Mouse (Mus musculus) stomach, embryonic 15.5 days (tissue): ENCODE measurements at regions not wholly inside any gene's neighbourhood (a gene's known extent, or its start where the extent isn't known, plus 50 kb on each side); places are given as distances from the start of the nearest gene placed in this dataset.
A peak's percentile ranks its signal among the peaks of the same experiment; 100 is the strongest.

Source experiments
- ATAC-seq: fragments of 200-750 bp; cut with Nextera tagmentation; 2 replicates; pipeline ENCODE4 v1.8.0; 2017; ENCODE audit warnings: low read depth, moderate number of reproducible peaks, moderate TSS enrichment; ENCODE audit not compliant: insufficient read depth, low FRiP score
- H3K27ac ChIP-seq: fragments of 300-500 bp; sonication (generic); 2 replicates; pipeline ENCODE4 v1.5.1; 2015; ENCODE audit warnings: mild to moderate bottlenecking, inconsistent platforms
- H3K27me3 ChIP-seq: fragments of 300-500 bp; sonication (generic); replicated peaks from 2 replicates; pipeline ENCODE4 v1.6.1; 2015; ENCODE audit warnings: inconsistent platforms
- H3K36me3 ChIP-seq: fragments of 300-500 bp; sonication (generic); 2 replicates; pipeline ENCODE4 v1.6.1; 2015; ENCODE audit warnings: inconsistent platforms
- H3K4me1 ChIP-seq: fragments of 300-500 bp; sonication (generic); 2 replicates; pipeline ENCODE4 v1.6.1; 2015; ENCODE audit warnings: inconsistent platforms
- H3K4me2 ChIP-seq: fragments of 300-500 bp; sonication (generic); 2 replicates; pipeline ENCODE4 v1.6.1; 2015; ENCODE audit warnings: mild to moderate bottlenecking, inconsistent platforms
- H3K4me3 ChIP-seq: fragments of 300-500 bp; sonication (generic); replicated peaks from 2 replicates; pipeline ENCODE4 v1.5.1; 2015; ENCODE audit warnings: inconsistent platforms
- H3K9ac ChIP-seq: fragments of 300-500 bp; sonication (generic); 2 replicates; pipeline ENCODE4 v1.6.1; 2015; ENCODE audit warnings: inconsistent platforms
- H3K9me3 ChIP-seq: fragments of 300-500 bp; sonication (generic); 2 replicates; pipeline ENCODE4 v1.6.1; 2016; ENCODE audit warnings: inconsistent platforms
- WGBS: fragments of 180-500 bp; shearing (Covaris S2); methylation state at CpG from one replicate; pipeline ENCODE4 v1.1.7; 2015; 5-methylcytosine and 5-hydroxymethylcytosine counted together

- Histone ChIP-seq H3K4me3 (no peak overlapping the region), H3K27me3 (no peaks in the 10 kb centered on the region), H3K27ac (0 out of 2 replicates have a peak overlapping the region, but pooled peaks have one; percentile 1), H3K4me2 (no peak overlapping the region), H3K4me1 (peaks cover 6% of the 10 kb centered on the region; the same call in 1 of the 2 replicates), H3K9me3 (no peaks in the 10 kb centered on the region), H3K9ac (no peak overlapping the region), H3K36me3 (no peaks in the 10 kb centered on the region)
- WGBS, result 51% methylated on average over 7 of the region's 7 CpGs
- ATAC-seq, result peak; percentile 27; the same call in 1 of the 2 replicates
These were observed 356.2 kb downstream of the Ice1 start for GRCm38 (mm10) chr13:70281051-70281847.

DNA sequence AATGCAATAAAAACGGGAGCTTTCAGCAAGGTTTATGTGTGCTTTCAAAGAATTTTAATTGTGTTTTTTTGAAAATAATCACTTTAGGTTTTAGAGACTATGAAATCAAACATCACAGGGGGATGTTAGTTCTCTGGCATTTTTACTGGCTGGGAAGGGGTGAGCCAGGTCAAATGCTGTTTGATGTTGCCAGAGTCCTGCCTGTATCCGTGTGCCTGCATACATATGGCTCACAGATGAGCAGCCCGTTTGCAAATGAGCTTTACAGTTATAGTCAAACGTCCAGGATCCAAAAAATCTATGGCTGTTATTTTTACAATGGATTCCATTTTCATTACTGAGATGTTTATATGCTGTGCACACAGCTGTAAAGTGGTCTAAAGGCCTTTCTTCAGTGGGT lies 354.7 kb downstream of the Ice1 start:
- Histone ChIP-seq H3K9ac (no peak overlapping the region), H3K27ac (no peak overlapping the region), H3K27me3 (no peaks in the 10 kb centered on the region), H3K9me3 (no peaks in the 10 kb centered on the region), H3K4me3 (no peak overlapping the region), H3K4me2 (no peak overlapping the region), H3K4me1 (peaks cover 6% of the 10 kb centered on the region; the same call in 1 of the 2 replicates), H3K36me3 (no peaks in the 10 kb centered on the region)
- no peak for ATAC-seq
- 24% methylated on average over 4 of the region's 4 CpGs for WGBS

DNA sequence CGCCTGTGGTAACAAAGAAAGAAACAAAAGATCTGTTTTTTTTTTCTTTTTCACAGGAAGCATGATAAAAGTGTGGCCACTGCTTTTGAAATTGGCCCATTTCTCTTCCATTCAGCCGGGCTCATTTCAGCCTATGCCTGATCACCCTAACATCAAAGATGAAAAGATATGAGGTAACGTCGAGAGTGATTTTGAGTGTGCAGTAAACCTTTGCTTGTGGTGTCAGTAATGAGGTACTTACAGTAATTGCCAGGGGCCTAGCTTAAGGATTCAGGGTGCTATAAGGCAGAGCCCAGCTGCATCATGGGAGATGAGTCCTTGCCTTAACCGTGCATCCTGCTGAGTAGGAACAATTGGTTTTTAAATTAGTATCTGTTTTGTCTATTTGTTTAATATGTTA lies 354.2 kb downstream of the Ice1 start:
- Histone ChIP-seq H3K4me1 (peaks cover 4% of the 10 kb centered on the region; the same call in 1 of the 2 replicates), H3K4me2 (no peak overlapping the region), H3K27ac (no peak overlapping the region), H3K9me3 (no peaks in the 10 kb centered on the region), H3K4me3 (no peak overlapping the region), H3K36me3 (no peaks in the 10 kb centered on the region), H3K9ac (no peak overlapping the region), H3K27me3 (no peaks in the 10 kb centered on the region)
- 56% methylated on average over 5 of the region's 5 CpGs for WGBS
- no peak for ATAC-seq

GRCm38 (mm10) chr13:70292713-70293112 lies 344.7 kb downstream of the Ice1 start:
- Histone ChIP-seq H3K4me2 (no peak overlapping the region), H3K4me1 (no peaks in the 10 kb centered on the region), H3K27me3 (no peaks in the 10 kb centered on the region), H3K4me3 (no peak overlapping the region), H3K36me3 (no peaks in the 10 kb centered on the region), H3K9ac (no peak overlapping the region), H3K27ac (no peak overlapping the region), H3K9me3 (no peaks in the 10 kb centered on the region)
- WGBS, result 71% methylated on average over 3 of the region's 3 CpGs
- ATAC-seq, result no peak

GRCm38 (mm10) chr13:70303953-70304525 lies 333.4 kb downstream of the Ice1 start:
- ATAC-seq, result no peak

GRCm38 (mm10) chr13:70310516-70310915 lies 326.9 kb downstream of the Ice1 start:
- H3K27ac ChIP-seq, result no peak overlapping the region
- no peaks in the 10 kb centered on the region for H3K36me3 ChIP-seq
- no peak overlapping the region for H3K4me3 ChIP-seq
- no peak overlapping the region for H3K4me2 ChIP-seq
- H3K9me3 ChIP-seq, result no peaks in the 10 kb centered on the region
- ATAC-seq, result no peak
- no peak overlapping the region for H3K9ac ChIP-seq
- H3K4me1 ChIP-seq, result no peaks in the 10 kb centered on the region
- H3K27me3 ChIP-seq, result no peaks in the 10 kb centered on the region
- WGBS, result 34% methylated on average over 2 of the region's 2 CpGs

More at GRCm38 (mm10) chr13:70303953-70304525, 333.4 kb downstream of the Ice1 start:
- no peaks in the 10 kb centered on the region for H3K36me3 ChIP-seq
- no peaks in the 10 kb centered on the region for H3K9me3 ChIP-seq
- H3K9ac ChIP-seq, result no peak overlapping the region
- H3K27me3 ChIP-seq, result no peaks in the 10 kb centered on the region
- no peaks in the 10 kb centered on the region for H3K4me1 ChIP-seq
- H3K27ac ChIP-seq, result no peak overlapping the region
- 74% methylated on average over 5 of the region's 5 CpGs for WGBS
- H3K4me2 ChIP-seq, result no peak overlapping the region
- H3K4me3 ChIP-seq, result no peak overlapping the region

DNA sequence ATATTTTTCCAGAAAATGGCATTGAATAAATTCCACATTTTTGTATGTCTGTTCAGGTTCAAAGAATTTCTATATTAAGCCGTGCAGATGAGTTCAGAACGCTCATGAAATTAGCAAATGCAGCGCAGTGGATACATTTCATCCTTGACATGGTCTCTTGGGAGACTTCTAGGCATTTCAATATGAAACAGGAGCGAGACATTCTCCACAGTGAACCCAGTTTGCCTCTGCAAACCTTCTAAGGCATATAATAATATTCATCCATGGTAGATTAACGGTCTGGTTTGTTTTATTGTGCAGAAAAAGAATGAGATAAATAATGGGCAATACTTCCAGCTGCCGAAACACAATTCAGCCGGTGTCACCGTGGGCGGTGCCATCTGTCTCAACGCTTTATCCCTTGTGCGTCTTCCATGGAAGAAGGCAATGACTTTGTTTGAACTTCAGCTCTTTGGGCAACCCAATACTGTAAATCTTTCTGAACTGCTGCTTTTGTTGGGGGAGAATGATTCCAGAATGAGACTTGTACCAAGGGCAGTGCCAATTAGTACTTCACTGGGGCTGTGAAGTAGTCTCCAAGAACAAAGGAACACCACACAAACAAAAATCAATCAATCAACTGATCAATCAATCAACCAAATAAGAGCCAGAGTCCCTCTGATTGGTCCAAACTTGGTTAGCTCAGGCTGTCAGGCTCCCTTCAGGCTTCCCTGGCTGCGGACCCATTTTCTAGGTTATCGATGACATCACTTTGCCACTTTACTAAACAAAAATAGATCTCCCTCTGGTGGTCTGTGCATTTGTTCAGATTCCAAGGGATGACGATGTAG lies 326.0 kb downstream of the Ice1 start:
- H3K36me3 ChIP-seq, result no peaks in the 10 kb centered on the region
- no peak overlapping the region for H3K9ac ChIP-seq
- no peaks in the 10 kb centered on the region for H3K9me3 ChIP-seq
- H3K4me3 ChIP-seq, result no peak overlapping the region
- H3K4me1 ChIP-seq, result no peaks in the 10 kb centered on the region
- ATAC-seq, result no peak
- WGBS, result 80% methylated on average over 14 of the region's 14 CpGs
- H3K4me2 ChIP-seq, result no peak overlapping the region
- no peak overlapping the region for H3K27ac ChIP-seq
- no peaks in the 10 kb centered on the region for H3K27me3 ChIP-seq

DNA sequence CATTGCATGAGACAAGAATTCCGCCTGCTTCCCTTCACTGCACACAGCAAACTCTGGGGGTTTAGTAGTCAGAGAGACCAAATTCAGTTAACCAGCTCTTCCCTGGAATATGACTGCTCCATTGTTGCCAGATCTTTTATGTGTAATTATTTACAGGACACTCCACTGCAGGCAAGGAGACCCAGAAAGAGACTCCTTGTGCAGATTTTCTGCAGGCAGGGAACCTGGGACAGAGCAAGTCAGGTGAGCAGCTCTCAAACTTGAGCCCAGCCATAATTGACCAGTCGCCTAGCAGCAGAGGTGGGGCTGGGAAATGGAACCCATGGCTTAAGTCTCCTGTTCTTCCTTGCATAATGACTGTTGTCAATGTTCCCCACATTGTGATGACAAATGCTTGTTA lies 324.2 kb downstream of the Ice1 start:
- Histone ChIP-seq H3K9me3 (no peaks in the 10 kb centered on the region), H3K36me3 (no peaks in the 10 kb centered on the region), H3K27ac (no peak overlapping the region), H3K27me3 (no peaks in the 10 kb centered on the region), H3K9ac (no peak overlapping the region), H3K4me2 (no peak overlapping the region), H3K4me3 (no peak overlapping the region), H3K4me1 (no peaks in the 10 kb centered on the region)
- ATAC-seq, result no peak
- WGBS, result 56% methylated on average over 2 of the region's 2 CpGs

- Histone ChIP-seq H3K36me3 (no peaks in the 10 kb centered on the region), H3K9me3 (no peaks in the 10 kb centered on the region), H3K27me3 (no peaks in the 10 kb centered on the region), H3K4me2 (no peak overlapping the region), H3K9ac (no peak overlapping the region), H3K27ac (no peak overlapping the region), H3K4me1 (no peaks in the 10 kb centered on the region), H3K4me3 (no peak overlapping the region)
- no peak for ATAC-seq
- 79% methylated on average over 1 of the region's 1 CpGs for WGBS
These were observed 313.9 kb downstream of the Ice1 start for GRCm38 (mm10) chr13:70323537-70323936.

- Histone ChIP-seq H3K27ac (no peak overlapping the region), H3K36me3 (no peaks in the 10 kb centered on the region), H3K4me2 (no peak overlapping the region), H3K9me3 (no peaks in the 10 kb centered on the region), H3K4me1 (no peaks in the 10 kb centered on the region), H3K27me3 (no peaks in the 10 kb centered on the region), H3K4me3 (no peak overlapping the region), H3K9ac (no peak overlapping the region)
- ATAC-seq, result no peak
- WGBS, result 55% methylated on average over 4 of the region's 4 CpGs
These were observed 301.4 kb downstream of the Ice1 start for GRCm38 (mm10) chr13:70336069-70336468.

DNA sequence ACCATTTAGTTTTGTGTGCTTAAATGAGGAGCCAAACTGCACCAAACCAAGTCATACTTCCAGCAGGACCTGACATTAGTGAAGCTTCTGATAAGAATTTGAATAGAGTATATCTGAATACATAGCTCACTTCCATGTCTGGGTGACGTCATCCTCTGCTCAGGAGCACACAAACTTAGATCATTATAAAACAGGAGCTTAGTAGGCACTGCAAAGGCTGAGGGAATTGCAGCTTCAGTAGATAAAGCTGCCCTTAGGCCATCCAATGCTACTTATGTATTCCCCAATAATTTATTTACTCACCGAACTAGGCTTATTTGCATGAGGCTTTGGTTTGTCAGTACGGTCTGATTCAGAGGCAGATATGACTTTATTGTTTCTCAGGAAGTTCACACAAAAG lies 297.0 kb downstream of the Ice1 start:
- WGBS, result 65% methylated on average over 3 of the region's 3 CpGs
- H3K4me2 ChIP-seq, result no peak overlapping the region
- no peaks in the 10 kb centered on the region for H3K27me3 ChIP-seq
- H3K27ac ChIP-seq, result no peak overlapping the region
- H3K9me3 ChIP-seq, result no peaks in the 10 kb centered on the region
- H3K9ac ChIP-seq, result no peak overlapping the region
- ATAC-seq, result no peak
- no peaks in the 10 kb centered on the region for H3K36me3 ChIP-seq
- H3K4me3 ChIP-seq, result no peak overlapping the region
- no peaks in the 10 kb centered on the region for H3K4me1 ChIP-seq

DNA sequence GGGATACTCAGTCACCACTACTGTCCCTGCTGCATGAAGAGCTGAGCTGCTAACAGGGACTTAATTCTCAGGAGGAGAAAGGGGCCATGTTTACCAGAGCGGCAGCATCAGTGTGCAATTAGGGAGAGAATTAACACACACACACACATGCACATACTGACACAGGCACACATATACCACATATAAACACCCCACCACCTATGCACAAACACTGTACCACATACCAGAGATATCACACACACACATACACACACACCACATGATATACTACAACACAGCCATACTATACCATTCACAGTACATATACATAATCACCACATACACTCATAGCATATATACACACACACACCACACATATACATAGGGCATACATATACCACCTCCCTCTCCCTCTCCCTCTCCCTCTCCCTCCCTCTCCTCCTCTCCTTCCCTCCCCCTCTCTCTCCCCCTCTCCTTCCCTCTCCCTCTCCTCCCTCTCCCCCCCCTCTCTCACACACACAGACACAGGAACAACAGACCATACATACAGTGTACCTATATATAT lies 294.2 kb downstream of the Ice1 start:
- Histone ChIP-seq H3K27me3 (no peaks in the 10 kb centered on the region), H3K9me3 (no peaks in the 10 kb centered on the region), H3K4me1 (no peaks in the 10 kb centered on the region), H3K36me3 (no peaks in the 10 kb centered on the region), H3K4me3 (no peak overlapping the region), H3K9ac (no peak overlapping the region), H3K27ac (no peak overlapping the region), H3K4me2 (no peak overlapping the region)
- no peak for ATAC-seq
- WGBS, result 83% methylated on average over 1 of the region's 1 CpGs
